Mouse (Mus musculus): Measurements from ENCODE around the gene Jmy. TPM values are rescaled to one million over a fixed set of nuclear protein-coding genes. Genes with fewer than 3 reads are reported as not detected.

Jmy gene
- total and polyA plus RNA-seq, 2 experiments: 3.3 to 7.1 TPM

DNA sequence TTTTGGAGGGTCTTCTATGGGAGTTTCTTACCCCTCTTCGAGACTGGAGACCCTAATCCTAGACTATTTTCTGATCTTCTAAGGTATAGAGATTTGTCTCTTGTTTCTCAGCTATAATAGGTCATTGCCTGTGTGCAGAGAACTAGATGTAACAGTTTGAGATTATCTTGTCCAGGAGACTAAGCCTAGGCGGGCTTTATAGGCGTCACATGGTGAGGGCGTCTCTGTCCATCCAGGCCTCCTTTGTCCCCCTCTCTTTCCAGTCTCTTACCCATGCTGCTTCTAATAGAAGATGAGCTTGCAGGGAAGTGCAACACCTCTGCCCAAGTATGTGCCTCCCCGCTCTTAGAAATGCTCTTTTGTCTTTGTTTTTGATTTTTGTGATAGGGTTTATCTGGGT is 116.5 kb downstream of the Jmy start:
- Histone ChIP-seq H3K27ac (replicated peaks; ENCODE audit: insufficient read depth, low read depth, low read length) (no peak overlapping the region), H3K27me3 (ENCODE audit: control insufficient read depth, insufficient read depth, low read length) (no peaks in the 10 kb centered on the region), H3K4me3 (ENCODE audit: insufficient read depth, low read depth, low read length) (no peak overlapping the region), H3K4me1 (ENCODE audit: control insufficient read depth, insufficient read depth, low read length) (no peaks in the 10 kb centered on the region), H3K9ac (ENCODE audit: low read depth, low read length) (no peak overlapping the region), H3K79me2 (ENCODE audit: control insufficient read depth, insufficient read depth, low read length) (no peaks in the 10 kb centered on the region), H3K36me3 (ENCODE audit: control insufficient read depth, insufficient read depth, low read length) (no peaks in the 10 kb centered on the region)
- DNase-seq (ENCODE audit: extremely low read depth, low read depth, low spot score): no peak
- no peak for TF ChIP-seq POLR2A (IDR thresholded peaks at IDR 0.05; ENCODE audit: extremely low read depth, insufficient read depth, low read length)
- no peak for TF ChIP-seq CTCF (IDR thresholded peaks at IDR 0.05; ENCODE audit: low read depth, low read length)
- WGBS: 98% methylated on average over 5 of the region's 5 CpGs

DNA sequence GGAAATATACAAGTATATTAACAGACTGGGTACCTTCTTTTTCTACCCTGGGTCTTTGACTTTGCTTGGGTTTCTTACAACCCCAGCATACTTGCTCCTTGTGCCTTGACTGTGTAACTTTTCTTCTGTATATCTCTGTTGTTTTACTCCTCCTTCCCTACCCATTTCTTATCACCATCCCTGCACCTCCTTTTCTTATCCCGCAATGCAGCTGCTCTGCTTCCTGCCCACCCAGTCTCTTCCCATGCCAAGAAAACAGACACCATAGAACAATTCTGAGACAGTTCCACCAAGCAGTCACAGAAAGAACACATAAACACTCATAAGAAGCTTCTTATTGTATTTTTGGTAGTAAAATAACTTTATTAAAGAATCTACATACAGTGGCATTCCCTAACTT is 118.3 kb downstream of the Jmy start:
- H3K27me3 ChIP-seq (ENCODE audit: control insufficient read depth, insufficient read depth, low read length): no peaks in the 10 kb centered on the region
- H3K9ac ChIP-seq (ENCODE audit: low read depth, low read length): no peak overlapping the region
- H3K4me1 ChIP-seq (ENCODE audit: control insufficient read depth, insufficient read depth, low read length): no peaks in the 10 kb centered on the region
- DNase-seq (ENCODE audit: extremely low read depth, low read depth, low spot score): no peak
- H3K79me2 ChIP-seq (ENCODE audit: control insufficient read depth, insufficient read depth, low read length): no peaks in the 10 kb centered on the region
- 72% methylated on average over 1 of the region's 1 CpGs for WGBS
- H3K27ac ChIP-seq (replicated peaks; ENCODE audit: insufficient read depth, low read depth, low read length): no peak overlapping the region
- no peaks in the 10 kb centered on the region for H3K36me3 ChIP-seq (ENCODE audit: control insufficient read depth, insufficient read depth, low read length)
- no peak overlapping the region for H3K4me3 ChIP-seq (ENCODE audit: insufficient read depth, low read depth, low read length)
- TF ChIP-seq POLR2A (IDR thresholded peaks at IDR 0.05; ENCODE audit: extremely low read depth, insufficient read depth, low read length) (no peak), CTCF (IDR thresholded peaks at IDR 0.05; ENCODE audit: low read depth, low read length) (no peak)

GRCm38 (mm10) chr13:93380399-93381063 is 119.1 kb downstream of the Jmy start:
- no peak overlapping the region for H3K4me3 ChIP-seq (ENCODE audit: insufficient read depth, low read depth, low read length)
- TF ChIP-seq CTCF (IDR thresholded peaks at IDR 0.05; ENCODE audit: low read depth, low read length): no peak
- 94% methylated on average over 8 of the region's 8 CpGs for WGBS
- no peak for DNase-seq (ENCODE audit: extremely low read depth, low read depth, low spot score)
- H3K27ac ChIP-seq (replicated peaks; ENCODE audit: insufficient read depth, low read depth, low read length): no peak overlapping the region
- no peak overlapping the region for H3K9ac ChIP-seq (ENCODE audit: low read depth, low read length)
- H3K79me2 ChIP-seq (ENCODE audit: control insufficient read depth, insufficient read depth, low read length): no peaks in the 10 kb centered on the region
- no peaks in the 10 kb centered on the region for H3K27me3 ChIP-seq (ENCODE audit: control insufficient read depth, insufficient read depth, low read length)
- H3K4me1 ChIP-seq (ENCODE audit: control insufficient read depth, insufficient read depth, low read length): no peaks in the 10 kb centered on the region
- no peaks in the 10 kb centered on the region for H3K36me3 ChIP-seq (ENCODE audit: control insufficient read depth, insufficient read depth, low read length)

Other genes with a start within 250 kb of the Jmy start
- gene Homer1, start 200.2 kb downstream of the Jmy start, total RNA-seq (2014; rRNA removed): 12.3 and 13.2 TPM in 2 replicates
- gene Homer1, start 200.2 kb downstream of the Jmy start, polyA plus RNA-seq (2012; rRNA removed): 1.8 and 2.6 TPM in 2 replicates
- gene Bhmt, start 138.2 kb upstream of the Jmy start, total RNA-seq (2014; rRNA removed): 1,946 and 4,018 TPM in 2 replicates
- gene Bhmt, start 138.2 kb upstream of the Jmy start, polyA plus RNA-seq (2012; rRNA removed): 555 and 844 TPM in 2 replicates
- gene Bhmt2, start 174.5 kb upstream of the Jmy start, total RNA-seq (2014; rRNA removed): 147 and 179 TPM in 2 replicates
- 127 and 153 TPM in 2 replicates for gene Bhmt2, start 174.5 kb upstream of the Jmy start, polyA plus RNA-seq (2012; rRNA removed)
- gene Dmgdh, start 174.6 kb upstream of the Jmy start, total RNA-seq (2014; rRNA removed): 234 and 283 TPM in 2 replicates
- gene Dmgdh, start 174.6 kb upstream of the Jmy start, polyA plus RNA-seq (2012; rRNA removed): 132 and 197 TPM in 2 replicates